Mouse (Mus musculus) granulocyte monocyte progenitor cell, adult 5-6 weeks (primary cell): Measurements from ENCODE around the gene Pfn1. TPM values are rescaled to one million over a fixed set of nuclear protein-coding genes. Genes with fewer than 3 reads are reported as not detected.

Experiments used
- ATAC-seq: replicated peaks from 2 replicates; pipeline ENCODE4 v1.8.0; 2016; ENCODE audit warnings: mild to moderate bottlenecking, moderate TSS enrichment, inconsistent platforms; ENCODE audit not compliant: poor library complexity, severe bottlenecking
- total RNA-seq, 2 experiments: library from RNA; stranded (forward) in 1 of 2; stranded (reverse) in 1 of 2; fragments of 200-712, 200-1000 nt in 1 of 2; fragments of >200 nt in 1 of 2; fragmentation: Nextera tagmentation in 1 of 2; gene quantifications; 2 replicates each; pipeline ENCODE4 v1.2.3; 2014 to 2017

Gene Pfn1
- total RNA-seq, 2 experiments from 2014 or later = 461 to 1,364 TPM

DNA sequence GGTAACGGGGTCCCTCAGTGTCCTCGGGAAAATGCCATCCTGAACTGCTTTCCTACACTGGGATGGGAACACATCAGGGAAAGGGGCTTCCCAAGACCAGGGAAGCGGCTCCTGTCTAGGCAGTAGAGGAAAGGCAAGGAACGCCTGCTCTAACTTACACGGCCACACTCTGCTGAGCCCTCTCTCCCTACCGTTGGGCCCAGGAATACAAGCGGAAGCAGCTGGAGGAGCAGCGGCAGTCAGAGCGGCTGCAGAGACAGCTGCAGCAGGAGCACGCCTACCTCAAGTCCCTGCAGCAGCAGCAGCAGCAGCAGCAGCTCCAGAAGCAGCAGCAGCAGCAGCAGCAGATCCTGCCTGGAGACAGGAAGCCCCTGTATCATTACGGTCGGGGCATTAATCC is 47.7 kb downstream of the Pfn1 start:
- ATAC-seq = no peak

DNA sequence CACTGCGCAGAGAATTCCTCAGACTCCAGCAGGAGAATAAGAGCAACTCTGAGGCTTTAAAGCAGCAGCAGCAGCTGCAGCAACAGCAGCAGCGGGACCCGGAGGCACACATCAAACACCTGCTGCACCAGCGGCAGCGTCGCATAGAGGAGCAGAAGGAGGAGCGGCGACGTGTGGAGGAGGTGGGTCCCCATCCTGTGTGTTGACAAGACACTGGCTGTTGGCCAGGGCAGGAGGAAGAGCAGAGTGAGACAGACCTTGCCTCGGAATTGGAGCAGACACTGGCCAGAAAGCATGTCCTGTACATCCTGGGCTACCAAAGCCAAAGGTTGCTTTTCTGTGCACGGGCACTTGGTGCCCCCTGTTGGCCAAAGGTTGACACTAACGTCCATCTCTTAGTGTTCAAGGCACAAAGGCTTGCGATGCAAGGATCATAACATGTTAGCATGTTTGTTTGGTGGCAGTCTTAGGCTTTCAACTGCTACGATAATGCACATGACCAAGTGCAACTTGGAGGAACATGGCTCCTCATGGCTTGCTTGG is 49.3 kb downstream of the Pfn1 start:
- ATAC-seq = peak; percentile 62

Other genes with a start within 250 kb of the Pfn1 start
- gene Pelp1, start 244.6 kb downstream of the Pfn1 start, total RNA-seq (2014; fragmentation: Nextera tagmentation) = 31.6 and 33.0 TPM in 2 replicates
- gene Pelp1, start 244.6 kb downstream of the Pfn1 start, total RNA-seq (2017) = 9.9 and 12.7 TPM in 2 replicates
- 63.2 and 69.8 TPM in 2 replicates for gene Arrb2, start 222.0 kb downstream of the Pfn1 start, total RNA-seq (2014; fragmentation: Nextera tagmentation)
- 41.1 and 74.9 TPM in 2 replicates for gene Arrb2, start 222.0 kb downstream of the Pfn1 start, total RNA-seq (2017)
- 19.7 and 28.5 TPM in 2 replicates for gene Med11, start 202.7 kb downstream of the Pfn1 start, total RNA-seq (2014; fragmentation: Nextera tagmentation)
- 31.5 and 35.8 TPM in 2 replicates for gene Med11, start 202.7 kb downstream of the Pfn1 start, total RNA-seq (2017)
- gene Zmynd15, start 195.2 kb downstream of the Pfn1 start, total RNA-seq (2014; fragmentation: Nextera tagmentation) = not detected in 2 replicates
- not detected in 2 replicates for gene Zmynd15, start 195.2 kb downstream of the Pfn1 start, total RNA-seq (2017)
- gene Cxcl16, start 194.7 kb downstream of the Pfn1 start, total RNA-seq (2014; fragmentation: Nextera tagmentation) = not detected in 2 replicates
- 0.22 TPM in 1 of 2 replicates, not detected in the other for gene Cxcl16, start 194.7 kb downstream of the Pfn1 start, total RNA-seq (2017)
- not detected in 2 replicates for gene Tm4sf5, start 149.4 kb downstream of the Pfn1 start, total RNA-seq (2014; fragmentation: Nextera tagmentation)
- gene Tm4sf5, start 149.4 kb downstream of the Pfn1 start, total RNA-seq (2017) = not detected in 2 replicates
- gene Vmo1, start 140.0 kb downstream of the Pfn1 start, total RNA-seq (2014; fragmentation: Nextera tagmentation) = not detected in 2 replicates
- not detected in 2 replicates for gene Vmo1, start 140.0 kb downstream of the Pfn1 start, total RNA-seq (2017)
- not detected in 2 replicates for gene Gltpd2, start 135.4 kb downstream of the Pfn1 start, total RNA-seq (2014; fragmentation: Nextera tagmentation)
- not detected in 2 replicates for gene Gltpd2, start 135.4 kb downstream of the Pfn1 start, total RNA-seq (2017)
- 243 and 281 TPM in 2 replicates for gene Psmb6, start 129.3 kb downstream of the Pfn1 start, total RNA-seq (2014; fragmentation: Nextera tagmentation)
- gene Psmb6, start 129.3 kb downstream of the Pfn1 start, total RNA-seq (2017) = 290 and 384 TPM in 2 replicates
- not detected in 2 replicates for gene Gm40193, start 121.7 kb downstream of the Pfn1 start, total RNA-seq (2014; fragmentation: Nextera tagmentation)
- gene Gm40193, start 121.7 kb downstream of the Pfn1 start, total RNA-seq (2017) = not detected in 2 replicates
- gene Pld2, start 114.6 kb downstream of the Pfn1 start, total RNA-seq (2014; fragmentation: Nextera tagmentation) = 0.99 and 6.2 TPM in 2 replicates
- gene Pld2, start 114.6 kb downstream of the Pfn1 start, total RNA-seq (2017) = 0.10 and 0.26 TPM in 2 replicates
- 25.0 and 36.1 TPM in 2 replicates for gene Mink1, start 91.8 kb downstream of the Pfn1 start, total RNA-seq (2014; fragmentation: Nextera tagmentation)
- 11.2 and 13.3 TPM in 2 replicates for gene Mink1, start 91.8 kb downstream of the Pfn1 start, total RNA-seq (2017)
- 1.2 TPM in 1 of 2 replicates, not detected in the other for gene 4930544D05Rik, start 38.8 kb downstream of the Pfn1 start, total RNA-seq (2014; fragmentation: Nextera tagmentation)
- not detected in 2 replicates for gene 4930544D05Rik, start 38.8 kb downstream of the Pfn1 start, total RNA-seq (2017)
- not detected in 2 replicates for gene Chrne, start 35.4 kb downstream of the Pfn1 start, total RNA-seq (2014; fragmentation: Nextera tagmentation)
- gene Chrne, start 35.4 kb downstream of the Pfn1 start, total RNA-seq (2017) = 0.26 TPM in 1 of 2 replicates, not detected in the other
- not detected in 2 replicates for gene Gp1ba, start 15.5 kb downstream of the Pfn1 start, total RNA-seq (2014; fragmentation: Nextera tagmentation)
- gene Gp1ba, start 15.5 kb downstream of the Pfn1 start, total RNA-seq (2017) = not detected in 2 replicates
- 35.4 and 51.1 TPM in 2 replicates for gene Rnf167, start 7.4 kb downstream of the Pfn1 start, total RNA-seq (2014; fragmentation: Nextera tagmentation)
- gene Rnf167, start 7.4 kb downstream of the Pfn1 start, total RNA-seq (2017) = 32.7 and 34.6 TPM in 2 replicates
- gene Slc25a11, start 7.2 kb downstream of the Pfn1 start, total RNA-seq (2014; fragmentation: Nextera tagmentation) = 80.9 and 91.7 TPM in 2 replicates
- 63.3 and 67.7 TPM in 2 replicates for gene Slc25a11, start 7.2 kb downstream of the Pfn1 start, total RNA-seq (2017)
- 14.9 and 18.9 TPM in 2 replicates for gene Eno3, start 2.6 kb upstream of the Pfn1 start, total RNA-seq (2014; fragmentation: Nextera tagmentation)
- 4.5 and 5.9 TPM in 2 replicates for gene Eno3, start 2.6 kb upstream of the Pfn1 start, total RNA-seq (2017)
- 91.0 and 130 TPM in 2 replicates for gene Spag7, start 14.8 kb upstream of the Pfn1 start, total RNA-seq (2014; fragmentation: Nextera tagmentation)
- 46.8 and 49.8 TPM in 2 replicates for gene Spag7, start 14.8 kb upstream of the Pfn1 start, total RNA-seq (2017)
- gene Camta2, start 33.5 kb upstream of the Pfn1 start, total RNA-seq (2014; fragmentation: Nextera tagmentation) = 18.7 and 25.2 TPM in 2 replicates
- gene Camta2, start 33.5 kb upstream of the Pfn1 start, total RNA-seq (2017) = 1.5 and 3.0 TPM in 2 replicates
- gene Inca1, start 45.5 kb upstream of the Pfn1 start, total RNA-seq (2014; fragmentation: Nextera tagmentation) = not detected in 2 replicates
- not detected in 2 replicates for gene Inca1, start 45.5 kb upstream of the Pfn1 start, total RNA-seq (2017)
- gene Kif1c, start 45.9 kb upstream of the Pfn1 start, total RNA-seq (2014; fragmentation: Nextera tagmentation) = 3.6 and 8.3 TPM in 2 replicates
- gene Kif1c, start 45.9 kb upstream of the Pfn1 start, total RNA-seq (2017) = 4.5 and 5.7 TPM in 2 replicates
- 0.45 and 2.1 TPM in 2 replicates for gene Zfp3, start 109.6 kb upstream of the Pfn1 start, total RNA-seq (2014; fragmentation: Nextera tagmentation)
- 0.26 and 1.0 TPM in 2 replicates for gene Zfp3, start 109.6 kb upstream of the Pfn1 start, total RNA-seq (2017)
- not detected in 2 replicates for gene Scimp, start 157.9 kb upstream of the Pfn1 start, total RNA-seq (2014; fragmentation: Nextera tagmentation)
- gene Scimp, start 157.9 kb upstream of the Pfn1 start, total RNA-seq (2017) = not detected in 2 replicates
- gene Rabep1, start 190.1 kb upstream of the Pfn1 start, total RNA-seq (2014; fragmentation: Nextera tagmentation) = 20.4 and 22.5 TPM in 2 replicates
- gene Rabep1, start 190.1 kb upstream of the Pfn1 start, total RNA-seq (2017) = 32.1 and 36.9 TPM in 2 replicates